ENCODE assay signal across 13 mouse cellular contexts in genomic region chr9:52965631-52966030, GRCm38 (mm10).
A peak's percentile ranks its signal among the peaks of the same experiment; 100 is the strongest.
DNase-seq lines count a peak whose midpoint lies in the region; ATAC-seq and TF ChIP-seq lines count a peak whose summit lies in the region.
"Had no signal": no experiment of that assay in that cellular context is flagged by ENCODE, and none has a peak within 500 bp of the region (broad histone marks: within the 10 kb centered on the region; RNA-seq: fewer than 3 reads in every experiment).

No protein-coding gene starts in this region.

- peak overlapping the region; percentile 36; the same call in 1 of the 2 replicates for H3K27ac ChIP-seq in heart, embryonic 15.5 days
- no peak overlapping the region for H3K27ac ChIP-seq in neural tube, embryonic 15.5 days (replicated peaks)
- H3K27ac ChIP-seq in intestine, embryonic 15.5 days: no peak overlapping the region
- no peak overlapping the region for H3K27ac ChIP-seq in liver, postnatal 0 days (ENCODE audit: low read depth)
- H3K27ac ChIP-seq: heart, embryonic 13.5 days; limb, embryonic 13.5 days; neural tube, embryonic 12.5 days had no signal

- no peak for ATAC-seq in heart, embryonic 15.5 days (replicated peaks; ENCODE audit: insufficient number of reproducible peaks, insufficient read depth, low FRiP score, low read depth)
- no peak for ATAC-seq in neural tube, embryonic 15.5 days (ENCODE audit: low FRiP score)
- no peak for ATAC-seq in intestine, embryonic 15.5 days
- ATAC-seq in liver, postnatal 0 days: no peak

- no peaks in the 10 kb centered on the region for H3K36me3 ChIP-seq in heart, embryonic 15.5 days
- H3K36me3 ChIP-seq in neural tube, embryonic 15.5 days: no peaks in the 10 kb centered on the region
- no peaks in the 10 kb centered on the region for H3K36me3 ChIP-seq in intestine, embryonic 15.5 days
- H3K36me3 ChIP-seq in liver, postnatal 0 days (replicated peaks; ENCODE audit: insufficient read depth, low read length): no peaks in the 10 kb centered on the region
- H3K36me3 ChIP-seq: heart, embryonic 13.5 days; limb, embryonic 13.5 days; neural tube, embryonic 12.5 days had no signal

- no peaks in the 10 kb centered on the region for H3K9me3 ChIP-seq in heart, embryonic 15.5 days (replicated peaks)
- no peaks in the 10 kb centered on the region for H3K9me3 ChIP-seq in neural tube, embryonic 15.5 days (replicated peaks)
- H3K9me3 ChIP-seq in intestine, embryonic 15.5 days: no peaks in the 10 kb centered on the region
- no peaks in the 10 kb centered on the region for H3K9me3 ChIP-seq in liver, postnatal 0 days (ENCODE audit: low read length)
- H3K9me3 ChIP-seq: heart, embryonic 13.5 days; limb, embryonic 13.5 days; neural tube, embryonic 12.5 days had no signal

- 70% methylated on average over 4 of the region's 4 CpGs for WGBS in heart, embryonic 15.5 days
- 91% methylated on average over 4 of the region's 4 CpGs for WGBS in neural tube, embryonic 15.5 days
- 94% methylated on average over 4 of the region's 4 CpGs for WGBS in intestine, embryonic 15.5 days
- WGBS in liver, postnatal 0 days (ENCODE audit: insufficient replicate concordance): 79% methylated on average over 4 of the region's 4 CpGs

- H3K4me3 ChIP-seq in heart, embryonic 15.5 days: no peak overlapping the region
- H3K4me3 ChIP-seq in neural tube, embryonic 15.5 days (replicated peaks): no peak overlapping the region
- no peak overlapping the region for H3K4me3 ChIP-seq in intestine, embryonic 15.5 days (replicated peaks)
- no peak overlapping the region for H3K4me3 ChIP-seq in liver, postnatal 0 days (ENCODE audit: low read depth, low read length)
- H3K4me3 ChIP-seq: heart, embryonic 13.5 days; limb, embryonic 13.5 days; neural tube, embryonic 12.5 days had no signal

- 0 out of 2 replicates have a peak, but pooled peaks cover 5% of the 10 kb centered on the region for H3K4me1 ChIP-seq in heart, embryonic 15.5 days (replicated peaks)
- H3K4me1 ChIP-seq in neural tube, embryonic 15.5 days: no peaks in the 10 kb centered on the region
- no peaks in the 10 kb centered on the region for H3K4me1 ChIP-seq in intestine, embryonic 15.5 days (replicated peaks)
- H3K4me1 ChIP-seq in liver, postnatal 0 days (ENCODE audit: insufficient read depth): no peaks in the 10 kb centered on the region
- H3K4me1 ChIP-seq: limb, embryonic 13.5 days; neural tube, embryonic 12.5 days had no signal

- DNase-seq in adrenal gland, adult (ENCODE audit: inconsistent age in 2 of 2, low spot score in 1 of 2): peak; percentile 23 to 64
- no peak for DNase-seq in adrenal gland, postnatal 25 days
- DNase-seq in Muller cell, postnatal 12 days (ENCODE audit: inconsistent ontology term): peak; percentile 26
- DNase-seq in cerebellum, adult 9-11 months: peak; percentile 86
- DNase-seq in liver, postnatal 0 days: no peak
- DNase-seq: kidney, postnatal 36 days; midbrain, embryonic 14.5 days had no signal

- H3K9ac ChIP-seq in heart, embryonic 15.5 days: no peak overlapping the region
- no peak overlapping the region for H3K9ac ChIP-seq in neural tube, embryonic 15.5 days (replicated peaks)
- no peak overlapping the region for H3K9ac ChIP-seq in intestine, embryonic 15.5 days
- H3K9ac ChIP-seq in liver, postnatal 0 days (replicated peaks): no peak overlapping the region
- H3K9ac ChIP-seq: heart, embryonic 13.5 days; limb, embryonic 13.5 days; neural tube, embryonic 12.5 days had no signal

- no peak overlapping the region for H3K4me2 ChIP-seq in heart, embryonic 15.5 days
- H3K4me2 ChIP-seq in neural tube, embryonic 15.5 days: no peak overlapping the region
- no peak overlapping the region for H3K4me2 ChIP-seq in intestine, embryonic 15.5 days (replicated peaks)
- H3K4me2 ChIP-seq in liver, postnatal 0 days (ENCODE audit: low read depth, low read length): no peak overlapping the region
- H3K4me2 ChIP-seq: heart, embryonic 13.5 days; limb, embryonic 13.5 days; neural tube, embryonic 12.5 days had no signal

- no peak for TF ChIP-seq EP300 in liver, postnatal 0 days (IDR thresholded peaks at IDR 0.05; ENCODE audit: low read depth)

- TF ChIP-seq CTCF in liver, postnatal 0 days (IDR thresholded peaks at IDR 0.05; ENCODE audit: low read depth): no peak

- no peaks in the 10 kb centered on the region for H3K27me3 ChIP-seq in heart, embryonic 15.5 days
- H3K27me3 ChIP-seq in neural tube, embryonic 15.5 days (replicated peaks): no peaks in the 10 kb centered on the region
- no peaks in the 10 kb centered on the region for H3K27me3 ChIP-seq in intestine, embryonic 15.5 days (replicated peaks)
- H3K27me3 ChIP-seq in liver, postnatal 0 days (ENCODE audit: insufficient read depth, low read length): no peaks in the 10 kb centered on the region
- H3K27me3 ChIP-seq: heart, embryonic 13.5 days; limb, embryonic 13.5 days; neural tube, embryonic 12.5 days had no signal

Comparison
In these comparisons a context has a peak if more than half of its experiments do, and no peak if none do; other contexts are left out.
1. DNase-seq: peak in adrenal gland, adult (2 of 2), Muller cell, postnatal 12 days (single experiment) and cerebellum, adult 9-11 months (single experiment); none in adrenal gland, postnatal 25 days (single experiment) and liver, postnatal 0 days (single experiment).